Mouse (Mus musculus) midbrain, embryonic 14.5 days (tissue): ENCODE data around the gene Mrpl42. TPM values are rescaled to one million over a fixed set of nuclear protein-coding genes. Genes with fewer than 3 reads are reported as not detected.

Source experiments
- ATAC-seq: fragments of 200-750 bp; cut with Nextera tagmentation; 2 replicates; pipeline ENCODE4 v1.8.0; 2017; ENCODE audit warnings: moderate number of reproducible peaks, moderate library complexity; ENCODE audit not compliant: low FRiP score, low TSS enrichment
- DNase-seq: peaks from one replicate; pipeline ENCODE4 v3.0.0-alpha.2; 2015
- H3K27ac ChIP-seq: fragments of 300-500 bp; sonication (generic); replicated peaks from 2 replicates; pipeline ENCODE4 v1.5.1; 2014; ENCODE audit warnings: mild to moderate bottlenecking, low read depth, low read length, moderate library complexity
- H3K27me3 ChIP-seq: fragments of 300-500 bp; sonication (generic); 2 replicates; pipeline ENCODE4 v1.6.1; 2014; ENCODE audit warnings: low read length, control low read depth, mixed read lengths; ENCODE audit not compliant: control insufficient read depth, insufficient read depth
- H3K36me3 ChIP-seq: fragments of 300-500 bp; sonication (generic); 2 replicates; pipeline ENCODE4 v1.6.1; 2014; ENCODE audit warnings: low read length, control low read depth; ENCODE audit not compliant: control insufficient read depth, insufficient read depth
- H3K4me1 ChIP-seq: fragments of 300-500 bp; sonication (generic); 2 replicates; pipeline ENCODE4 v1.6.1; 2014; ENCODE audit warnings: mild to moderate bottlenecking, antibody characterized with exemption, low read length, control low read depth; ENCODE audit not compliant: control insufficient read depth, insufficient read depth
- H3K4me2 ChIP-seq: fragments of 300-500 bp; sonication (generic); 2 replicates; pipeline ENCODE4 v1.6.1; 2014; ENCODE audit warnings: mild to moderate bottlenecking, low read length, moderate library complexity
- H3K4me3 ChIP-seq: fragments of 300-500 bp; sonication (generic); replicated peaks from 2 replicates; pipeline ENCODE4 v1.5.1; 2014; ENCODE audit warnings: low read depth, low read length
- H3K9ac ChIP-seq: fragments of 300-500 bp; sonication (generic); replicated peaks from 2 replicates; pipeline ENCODE4 v1.6.1; 2014; ENCODE audit warnings: mild to moderate bottlenecking, low read length, moderate library complexity
- H3K9me3 ChIP-seq: fragments of 300-500 bp; sonication (generic); 2 replicates; pipeline ENCODE4 v1.6.1; 2016; ENCODE audit warnings: low read length, control low read depth, mixed read lengths; ENCODE audit not compliant: control insufficient read depth
- WGBS: fragments of 180-500 bp; shearing (Covaris S2); extraction: QIAGEN DNeasy Blood & Tissue Kit; methylation state at CpG from one replicate; pipeline ENCODE4 v1.1.7; 2014; 5-methylcytosine and 5-hydroxymethylcytosine counted together
- polyA plus RNA-seq: library from polyadenylated mRNA; unstranded; fragments of >200 nt; fragmentation: Nextera tagmentation; extraction: Ambion mirVana; gene quantifications from 2 replicates; pipeline ENCODE4 v1.2.1, GENCODE M21; 2014

The Mrpl42 gene
- polyA plus RNA-seq, 1 experiment from 2014 or later = 251 TPM

DNA sequence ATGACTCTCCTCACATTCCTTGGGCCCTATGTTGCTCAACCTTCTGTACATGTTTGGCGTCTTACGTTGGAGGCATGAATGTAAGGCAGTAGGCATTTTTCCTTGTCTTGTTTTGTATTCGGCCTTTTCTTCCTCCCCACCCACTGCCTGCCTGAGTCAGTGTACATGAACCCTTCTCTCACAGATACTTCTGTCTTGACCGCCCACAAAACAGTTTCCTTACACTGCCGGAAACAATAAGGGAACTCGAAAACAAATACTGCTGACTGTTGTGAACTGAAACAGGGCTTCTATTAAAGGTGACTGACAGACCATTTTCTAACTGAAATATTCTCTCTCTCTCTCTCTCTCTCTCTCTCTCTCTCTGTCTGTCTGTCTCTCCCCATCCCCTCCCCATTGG, 7.1 kb upstream of the Mrpl42 start:
- no peak overlapping the region for H3K4me3 ChIP-seq
- no peak for ATAC-seq
- WGBS = 77% methylated on average over 6 of the region's 6 CpGs

DNA sequence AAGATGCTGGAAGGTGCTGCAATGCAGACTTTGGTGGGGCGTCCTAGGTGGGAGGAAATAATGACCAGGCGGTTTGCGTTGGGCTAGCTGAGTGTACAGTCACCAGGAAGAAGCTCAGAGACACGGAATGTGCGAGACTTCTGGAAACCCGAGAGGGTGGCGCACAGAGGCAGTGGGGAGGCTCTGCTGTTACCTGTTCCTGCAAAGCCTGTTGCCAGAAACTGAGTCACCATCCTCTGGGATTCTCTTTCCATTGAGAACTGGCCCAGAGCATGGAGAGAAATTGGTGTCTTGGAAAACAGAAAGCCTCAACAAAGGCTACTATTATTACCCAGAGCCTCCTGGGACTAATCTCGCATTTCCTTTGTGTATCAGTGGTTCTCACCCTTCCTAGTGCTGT, 6.4 kb upstream of the Mrpl42 start:
- no peaks in the 10 kb centered on the region for H3K36me3 ChIP-seq
- no peak for DNase-seq
- no peak overlapping the region for H3K4me2 ChIP-seq
- no peak overlapping the region for H3K4me3 ChIP-seq
- no peaks in the 10 kb centered on the region for H3K4me1 ChIP-seq
- no peak overlapping the region for H3K27ac ChIP-seq
- ATAC-seq = no peak
- no peak overlapping the region for H3K9ac ChIP-seq
- H3K27me3 ChIP-seq = no peaks in the 10 kb centered on the region
- H3K9me3 ChIP-seq = no peaks in the 10 kb centered on the region
- WGBS = 89% methylated on average over 8 of the region's 8 CpGs

More for the DNA sequence above, 7.1 kb upstream of the Mrpl42 start:
- H3K9me3 ChIP-seq = no peaks in the 10 kb centered on the region
- no peak overlapping the region for H3K27ac ChIP-seq
- no peaks in the 10 kb centered on the region for H3K27me3 ChIP-seq
- no peak overlapping the region for H3K4me2 ChIP-seq
- H3K4me1 ChIP-seq = no peaks in the 10 kb centered on the region
- H3K36me3 ChIP-seq = no peaks in the 10 kb centered on the region
- no peak overlapping the region for H3K9ac ChIP-seq
- DNase-seq = no peak

DNA sequence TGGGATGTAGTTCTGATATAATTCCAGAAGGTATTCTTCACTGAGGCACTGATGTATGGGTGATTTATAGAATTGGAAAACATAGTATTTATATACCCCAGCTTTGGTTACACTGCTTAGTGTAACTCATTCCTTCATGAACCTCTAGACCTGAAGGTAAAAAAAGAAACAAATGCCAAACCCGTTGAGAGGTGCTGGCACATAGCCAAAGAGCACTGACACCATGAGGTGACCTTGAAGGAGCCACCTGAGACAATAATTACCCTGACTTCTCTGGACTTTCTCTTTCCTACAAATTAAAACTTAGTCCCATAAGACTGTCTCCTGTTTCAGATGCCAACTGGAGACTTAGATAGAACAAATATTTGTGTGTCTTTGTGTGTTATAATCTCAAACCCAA, 2.6 kb upstream of the Mrpl42 start:
- ATAC-seq = no peak

DNA sequence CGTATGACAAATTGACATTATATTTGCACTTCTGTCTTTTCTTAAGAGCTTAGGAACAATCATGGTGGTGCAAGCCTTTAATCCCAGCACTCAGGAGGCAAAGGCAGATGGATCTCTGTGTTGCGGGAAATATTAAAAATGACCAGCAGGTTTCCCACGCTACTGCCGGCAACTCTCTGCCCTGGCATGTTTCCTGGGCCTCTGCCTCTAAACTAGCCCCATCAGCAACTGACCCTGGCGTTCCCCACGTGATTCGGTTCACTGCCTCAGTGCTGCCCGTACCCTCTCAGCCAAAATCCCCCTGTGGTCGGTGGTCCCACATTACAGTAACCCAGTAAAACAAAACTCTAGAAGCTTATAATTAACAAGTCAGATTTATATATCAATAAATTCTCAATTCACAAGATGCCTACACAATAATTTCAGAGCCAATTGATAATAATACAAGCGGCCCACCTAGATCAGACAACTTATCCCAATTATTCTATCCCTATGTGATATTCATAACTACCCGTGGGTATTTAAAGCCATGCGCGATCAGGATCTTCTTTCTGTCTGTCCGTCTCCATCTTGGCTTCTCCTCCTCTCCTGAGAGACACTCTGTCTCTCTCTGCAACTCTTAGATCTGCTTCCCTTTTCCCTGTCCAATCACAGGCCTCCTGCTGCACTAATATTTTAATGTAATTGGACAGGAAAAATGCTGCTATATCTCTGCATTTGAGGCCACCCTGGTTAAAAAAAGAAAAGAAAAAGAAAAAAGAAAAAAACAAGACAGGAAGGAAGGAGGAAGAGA, 1.9 kb upstream of the Mrpl42 start:
- H3K9ac ChIP-seq = no peak overlapping the region
- H3K36me3 ChIP-seq = no peaks in the 10 kb centered on the region
- H3K4me2 ChIP-seq = no peak overlapping the region
- no peaks in the 10 kb centered on the region for H3K27me3 ChIP-seq
- H3K9me3 ChIP-seq = no peaks in the 10 kb centered on the region
- WGBS = 85% methylated on average over 14 of the region's 14 CpGs
- H3K27ac ChIP-seq = no peak overlapping the region
- peaks cover 8% of the 10 kb centered on the region for H3K4me1 ChIP-seq
- ATAC-seq = no peak
- H3K4me3 ChIP-seq = no peak overlapping the region
- DNase-seq = no peak

More for the DNA sequence above, 2.6 kb upstream of the Mrpl42 start:
- no peaks in the 10 kb centered on the region for H3K36me3 ChIP-seq
- DNase-seq = no peak
- H3K9ac ChIP-seq = no peak overlapping the region
- no peak overlapping the region for H3K4me3 ChIP-seq
- H3K4me2 ChIP-seq = no peak overlapping the region
- H3K27ac ChIP-seq = no peak overlapping the region
- no peaks in the 10 kb centered on the region for H3K9me3 ChIP-seq
- WGBS = 52% methylated on average over 1 of the region's 1 CpGs
- peaks cover 8% of the 10 kb centered on the region for H3K4me1 ChIP-seq
- H3K27me3 ChIP-seq = no peaks in the 10 kb centered on the region

DNA sequence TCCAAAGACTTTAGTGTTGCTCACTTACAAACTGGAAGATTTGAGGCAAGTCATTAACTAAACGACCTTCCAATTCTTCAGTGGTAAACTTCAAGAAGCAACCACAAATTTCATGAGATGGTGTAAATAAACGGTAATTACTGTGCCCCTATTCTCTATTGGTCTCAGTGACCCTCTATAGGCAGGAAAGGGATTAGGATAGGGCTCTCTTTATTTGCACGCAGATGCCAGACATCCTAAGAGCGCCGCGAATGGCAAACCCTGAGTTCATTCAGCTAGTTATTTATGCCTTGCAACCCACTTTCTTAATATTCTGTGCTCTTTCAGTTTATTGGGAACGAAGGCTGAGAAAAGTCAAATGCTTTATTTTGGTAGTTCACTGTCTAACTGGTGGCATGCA, 707 bp downstream of the Mrpl42 start:
- no peaks in the 10 kb centered on the region for H3K27me3 ChIP-seq
- H3K4me2 ChIP-seq = peak overlapping the region; percentile 72
- peak overlapping the region; percentile 65 for H3K4me3 ChIP-seq
- 4% methylated on average over 7 of the region's 7 CpGs for WGBS
- DNase-seq (no peak), ATAC-seq (no peak)
- H3K27ac ChIP-seq = peak overlapping the region; percentile 92
- H3K36me3 ChIP-seq = peaks cover 5% of the 10 kb centered on the region; the same call in 1 of the 2 replicates
- H3K9me3 ChIP-seq = no peaks in the 10 kb centered on the region
- peak overlapping the region; percentile 73 for H3K9ac ChIP-seq
- peaks cover 8% of the 10 kb centered on the region for H3K4me1 ChIP-seq

DNA sequence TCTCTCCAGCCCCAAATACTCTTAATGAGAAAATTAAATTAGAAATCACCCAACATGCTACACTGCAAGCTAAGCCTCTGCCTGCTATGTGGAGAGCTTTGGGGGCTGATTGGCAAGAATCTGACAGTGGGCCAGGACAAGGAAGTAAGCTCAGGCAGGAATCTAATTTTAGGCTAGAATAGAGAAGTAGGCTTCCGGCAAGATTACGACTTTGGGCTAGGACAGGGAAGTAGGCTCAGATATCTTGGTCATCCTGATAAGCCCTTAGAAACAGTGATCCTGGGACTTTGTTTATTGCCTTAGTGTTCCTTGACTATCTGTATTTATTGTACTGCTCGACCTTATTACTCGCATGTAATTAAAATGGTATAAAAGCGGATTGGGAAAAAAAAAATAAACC, 7.5 kb downstream of the Mrpl42 start:
- H3K27ac ChIP-seq = no peak overlapping the region
- 99% methylated on average over 5 of the region's 5 CpGs for WGBS
- DNase-seq = no peak
- no peaks in the 10 kb centered on the region for H3K9me3 ChIP-seq
- H3K4me3 ChIP-seq = no peak overlapping the region
- H3K36me3 ChIP-seq = peaks cover 63% of the 10 kb centered on the region
- H3K4me2 ChIP-seq = no peak overlapping the region
- H3K9ac ChIP-seq = no peak overlapping the region
- no peak for ATAC-seq
- H3K4me1 ChIP-seq = no peaks in the 10 kb centered on the region
- no peaks in the 10 kb centered on the region for H3K27me3 ChIP-seq

DNA sequence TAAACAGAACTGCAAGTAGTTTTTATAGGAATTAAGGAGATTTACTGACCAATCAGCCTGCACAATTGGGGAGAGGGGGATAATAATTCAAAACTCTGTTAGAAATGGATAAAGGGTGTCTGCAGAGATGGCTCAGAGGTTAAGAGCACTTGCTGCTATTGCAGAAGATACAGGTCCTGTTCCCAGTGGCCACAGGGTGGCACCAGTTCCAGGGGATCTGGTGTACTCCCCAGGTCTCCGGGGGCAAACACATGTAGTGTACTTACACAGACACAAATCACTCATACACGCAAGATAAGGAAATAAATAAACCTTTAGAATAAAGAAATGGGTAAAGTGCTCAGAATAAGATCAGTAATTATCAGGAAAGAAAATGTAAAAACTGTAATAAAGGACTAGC, 12.1 kb downstream of the Mrpl42 start:
- 85% methylated on average over 2 of the region's 2 CpGs for WGBS
- no peak for ATAC-seq
- DNase-seq = peak; percentile 60
- Histone ChIP-seq H3K4me2 (no peak overlapping the region), H3K36me3 (peaks cover 80% of the 10 kb centered on the region), H3K27me3 (no peaks in the 10 kb centered on the region), H3K4me3 (no peak overlapping the region), H3K27ac (no peak overlapping the region), H3K9ac (no peak overlapping the region), H3K9me3 (no peaks in the 10 kb centered on the region), H3K4me1 (no peaks in the 10 kb centered on the region)

DNA sequence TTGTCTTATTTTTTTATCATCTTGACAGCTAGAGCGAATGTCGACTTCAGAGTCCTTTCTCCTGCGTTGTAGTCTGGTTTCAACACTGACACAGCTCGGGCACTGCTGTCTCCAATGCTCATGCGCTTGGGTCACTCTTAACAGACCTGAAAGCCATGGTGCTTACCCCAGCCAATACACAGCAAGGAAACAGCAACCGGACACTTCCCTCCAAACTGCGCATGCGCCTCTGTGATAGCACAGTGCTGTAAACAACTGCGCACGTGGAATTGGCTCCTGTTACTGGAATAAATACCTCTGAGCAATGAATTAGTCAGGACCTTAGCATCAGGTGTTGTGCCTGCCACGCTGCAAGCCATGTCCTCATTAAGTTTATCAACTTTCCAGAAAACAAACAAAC, 24.2 kb downstream of the Mrpl42 start:
- no peak overlapping the region for H3K9ac ChIP-seq
- DNase-seq (no peak), ATAC-seq (no peak)
- H3K4me3 ChIP-seq = no peak overlapping the region
- H3K4me1 ChIP-seq = no peaks in the 10 kb centered on the region
- no peaks in the 10 kb centered on the region for H3K27me3 ChIP-seq
- no peaks in the 10 kb centered on the region for H3K9me3 ChIP-seq
- WGBS = 85% methylated on average over 11 of the region's 11 CpGs
- H3K27ac ChIP-seq = no peak overlapping the region
- H3K36me3 ChIP-seq = peaks cover 18% of the 10 kb centered on the region
- H3K4me2 ChIP-seq = no peak overlapping the region

DNA sequence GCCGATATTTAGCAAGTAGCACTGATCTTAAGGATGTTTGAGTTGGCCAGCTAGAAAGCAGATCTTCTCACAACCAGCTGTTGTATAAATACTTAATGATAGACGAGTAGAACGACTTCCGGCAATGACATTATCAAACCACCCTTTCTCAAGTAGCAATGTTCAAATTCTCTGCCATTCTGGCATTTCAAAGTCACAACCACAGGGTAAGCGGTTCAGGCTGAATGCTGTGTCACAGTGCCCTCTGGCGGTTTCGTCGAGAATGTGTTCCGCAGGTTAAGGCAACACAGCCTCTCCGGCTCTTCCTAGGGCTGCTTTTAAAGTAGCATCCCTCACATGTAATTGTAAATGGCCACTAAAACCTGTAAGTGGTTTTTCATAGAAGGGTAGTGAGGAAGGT, 25.8 kb downstream of the Mrpl42 start:
- Histone ChIP-seq H3K4me3 (no peak overlapping the region), H3K4me1 (no peaks in the 10 kb centered on the region), H3K36me3 (peaks cover 12% of the 10 kb centered on the region), H3K9ac (no peak overlapping the region), H3K4me2 (no peak overlapping the region), H3K27me3 (no peaks in the 10 kb centered on the region), H3K27ac (no peak overlapping the region), H3K9me3 (no peaks in the 10 kb centered on the region)
- ATAC-seq (peak; percentile 58; the same call in 1 of the 2 replicates), DNase-seq (peak; percentile 95)
- 13% methylated on average over 10 of the region's 10 CpGs for WGBS
